Mouse (Mus musculus): ENCODE results near the gene Ctnnb1. TPM values are rescaled to one million over a fixed set of nuclear protein-coding genes. Genes with fewer than 3 reads are reported as not detected.

Ctnnb1 gene
- polyA plus RNA-seq, 1 experiment = 255 TPM

- DNase-seq = no peak
- no peaks in the 10 kb centered on the region for H3K27me3 ChIP-seq (ENCODE audit: control insufficient read depth, insufficient read depth, low read length)
- no peak overlapping the region for H3K27ac ChIP-seq (ENCODE audit: insufficient read depth, low read length)
- no peak overlapping the region for H3K4me3 ChIP-seq (replicated peaks; ENCODE audit: insufficient read depth, low read depth, low read length)
- peaks cover 28% of the 10 kb centered on the region for H3K4me1 ChIP-seq (ENCODE audit: control insufficient read depth, insufficient read depth, low read length)
- no peak for TF ChIP-seq POLR2A (IDR thresholded peaks at IDR 0.05; ENCODE audit: borderline replicate concordance, insufficient read depth, low read length)
- TF ChIP-seq CTCF (IDR thresholded peaks at IDR 0.05; ENCODE audit: borderline replicate concordance, insufficient read depth, low read depth, low read length) = no peak
- WGBS = 26% methylated on average over 5 of the region's 5 CpGs
Measured at GRCm38 (mm10) chr9:120964224-120964623, 35.2 kb downstream of the Ctnnb1 start.

- H3K27ac ChIP-seq (ENCODE audit: insufficient read depth, low read length) = no peak overlapping the region
- WGBS = 47% methylated on average over 10 of the region's 10 CpGs
- H3K4me3 ChIP-seq (replicated peaks; ENCODE audit: insufficient read depth, low read depth, low read length) = no peak overlapping the region
- no peaks in the 10 kb centered on the region for H3K27me3 ChIP-seq (ENCODE audit: control insufficient read depth, insufficient read depth, low read length)
- no peak for DNase-seq
- TF ChIP-seq POLR2A (IDR thresholded peaks at IDR 0.05; ENCODE audit: borderline replicate concordance, insufficient read depth, low read length) (no peak), CTCF (IDR thresholded peaks at IDR 0.05; ENCODE audit: borderline replicate concordance, insufficient read depth, low read depth, low read length) (no peak)
- H3K4me1 ChIP-seq (ENCODE audit: control insufficient read depth, insufficient read depth, low read length) = peaks cover 28% of the 10 kb centered on the region
Measured at GRCm38 (mm10) chr9:120965007-120965406, 36.0 kb downstream of the Ctnnb1 start.

- Histone ChIP-seq H3K27ac (ENCODE audit: insufficient read depth, low read length) (no peak overlapping the region), H3K4me1 (ENCODE audit: control insufficient read depth, insufficient read depth, low read length) (no peaks in the 10 kb centered on the region), H3K27me3 (ENCODE audit: control insufficient read depth, insufficient read depth, low read length) (no peaks in the 10 kb centered on the region), H3K4me3 (replicated peaks; ENCODE audit: insufficient read depth, low read depth, low read length) (no peak overlapping the region)
- WGBS = 88% methylated on average over 6 of the region's 6 CpGs
- DNase-seq = no peak
- TF ChIP-seq CTCF (IDR thresholded peaks at IDR 0.05; ENCODE audit: borderline replicate concordance, insufficient read depth, low read depth, low read length) = no peak
Measured at GRCm38 (mm10) chr9:120973026-120973515, 44.1 kb downstream of the Ctnnb1 start.

GRCm38 (mm10) chr9:120974209-120974608 is 45.2 kb downstream of the Ctnnb1 start:
- TF ChIP-seq POLR2A (IDR thresholded peaks at IDR 0.05; ENCODE audit: borderline replicate concordance, insufficient read depth, low read length) (no peak), CTCF (IDR thresholded peaks at IDR 0.05; ENCODE audit: borderline replicate concordance, insufficient read depth, low read depth, low read length) (no peak)
- DNase-seq = no peak
- 93% methylated on average over 2 of the region's 2 CpGs for WGBS

GRCm38 (mm10) chr9:120976158-120976557 is 47.1 kb downstream of the Ctnnb1 start:
- no peaks in the 10 kb centered on the region for H3K4me1 ChIP-seq (ENCODE audit: control insufficient read depth, insufficient read depth, low read length)
- no peak for DNase-seq
- no peaks in the 10 kb centered on the region for H3K27me3 ChIP-seq (ENCODE audit: control insufficient read depth, insufficient read depth, low read length)
- 34% methylated on average over 5 of the region's 5 CpGs for WGBS
- H3K4me3 ChIP-seq (replicated peaks; ENCODE audit: insufficient read depth, low read depth, low read length) = no peak overlapping the region
- no peak overlapping the region for H3K27ac ChIP-seq (ENCODE audit: insufficient read depth, low read length)
- TF ChIP-seq POLR2A (IDR thresholded peaks at IDR 0.05; ENCODE audit: borderline replicate concordance, insufficient read depth, low read length) (no peak), CTCF (IDR thresholded peaks at IDR 0.05; ENCODE audit: borderline replicate concordance, insufficient read depth, low read depth, low read length) (no peak)

More at GRCm38 (mm10) chr9:120974209-120974608, 45.2 kb downstream of the Ctnnb1 start:
- H3K4me1 ChIP-seq (ENCODE audit: control insufficient read depth, insufficient read depth, low read length) = no peaks in the 10 kb centered on the region
- no peaks in the 10 kb centered on the region for H3K27me3 ChIP-seq (ENCODE audit: control insufficient read depth, insufficient read depth, low read length)
- H3K27ac ChIP-seq (ENCODE audit: insufficient read depth, low read length) = no peak overlapping the region
- H3K4me3 ChIP-seq (replicated peaks; ENCODE audit: insufficient read depth, low read depth, low read length) = no peak overlapping the region

- no peaks in the 10 kb centered on the region for H3K27me3 ChIP-seq (ENCODE audit: control insufficient read depth, insufficient read depth, low read length)
- TF ChIP-seq CTCF (IDR thresholded peaks at IDR 0.05; ENCODE audit: borderline replicate concordance, insufficient read depth, low read depth, low read length) (no peak), POLR2A (IDR thresholded peaks at IDR 0.05; ENCODE audit: borderline replicate concordance, insufficient read depth, low read length) (no peak)
- WGBS = 97% methylated on average over 4 of the region's 4 CpGs
- no peak overlapping the region for H3K4me3 ChIP-seq (replicated peaks; ENCODE audit: insufficient read depth, low read depth, low read length)
- DNase-seq = no peak
- no peaks in the 10 kb centered on the region for H3K4me1 ChIP-seq (ENCODE audit: control insufficient read depth, insufficient read depth, low read length)
- no peak overlapping the region for H3K27ac ChIP-seq (ENCODE audit: insufficient read depth, low read length)
Measured at GRCm38 (mm10) chr9:120976856-120977255, 47.8 kb downstream of the Ctnnb1 start.

GRCm38 (mm10) chr9:120981777-120982176 is 52.8 kb downstream of the Ctnnb1 start:
- H3K27me3 ChIP-seq (ENCODE audit: control insufficient read depth, insufficient read depth, low read length) = no peaks in the 10 kb centered on the region
- H3K27ac ChIP-seq (ENCODE audit: insufficient read depth, low read length) = no peak overlapping the region
- WGBS = 62% methylated on average over 7 of the region's 7 CpGs
- no peak for DNase-seq
- TF ChIP-seq POLR2A (IDR thresholded peaks at IDR 0.05; ENCODE audit: borderline replicate concordance, insufficient read depth, low read length) = no peak
- no peak for TF ChIP-seq CTCF (IDR thresholded peaks at IDR 0.05; ENCODE audit: borderline replicate concordance, insufficient read depth, low read depth, low read length)
- H3K4me3 ChIP-seq (replicated peaks; ENCODE audit: insufficient read depth, low read depth, low read length) = no peak overlapping the region
- H3K4me1 ChIP-seq (ENCODE audit: control insufficient read depth, insufficient read depth, low read length) = 0 out of 2 replicates have a peak, but pooled peaks cover 2% of the 10 kb centered on the region

GRCm38 (mm10) chr9:120983849-120984248 is 54.8 kb downstream of the Ctnnb1 start:
- 82% methylated on average over 8 of the region's 8 CpGs for WGBS
- Histone ChIP-seq H3K4me3 (replicated peaks; ENCODE audit: insufficient read depth, low read depth, low read length) (no peak overlapping the region), H3K4me1 (ENCODE audit: control insufficient read depth, insufficient read depth, low read length) (0 out of 2 replicates have a peak, but pooled peaks cover 2% of the 10 kb centered on the region), H3K27me3 (ENCODE audit: control insufficient read depth, insufficient read depth, low read length) (no peaks in the 10 kb centered on the region), H3K27ac (ENCODE audit: insufficient read depth, low read length) (no peak overlapping the region)
- no peak for DNase-seq
- TF ChIP-seq POLR2A (IDR thresholded peaks at IDR 0.05; ENCODE audit: borderline replicate concordance, insufficient read depth, low read length) (no peak), CTCF (IDR thresholded peaks at IDR 0.05; ENCODE audit: borderline replicate concordance, insufficient read depth, low read depth, low read length) (no peak)
